Mouse (Mus musculus) layer of hippocampus, adult 9-10 months (tissue): Measurements from ENCODE around the gene Gm21663.
"Not testable (repeated sequence)": the region's sequence is repeated elsewhere in the genome, so short reads cannot be mapped to it uniquely, and the experiment has no call there.

ENCODE experiments used
- DNase-seq: peaks from one replicate; pipeline ENCODE4 v3.0.0; 2022; ENCODE audit warnings: low spot score

The Gm21663 gene

GRCm38 (mm10) chr5:25942281-25942680, at the start of gene Gm21663:
Gm21663 (minus strand) TSS chr5:25942381.
- DNase-seq: not testable (repeated sequence)

- not testable (repeated sequence) for DNase-seq
Measured at GRCm38 (mm10) chr5:25988550-25988949, 46.4 kb upstream of the Gm21663 start, which contains the start of gene Gm21698. Gm21698 (minus strand) TSS chr5:25988650.

GRCm38 (mm10) chr5:25972563-25972962, 30.4 kb upstream of the Gm21663 start, which contains the start of gene Gm21680:
Gm21680 (minus strand) TSS chr5:25972663.
- not testable (repeated sequence) for DNase-seq

GRCm38 (mm10) chr5:25957050-25957449, 14.9 kb upstream of the Gm21663 start:
- not testable (repeated sequence) for DNase-seq

GRCm38 (mm10) chr5:25956611-25957010, 14.4 kb upstream of the Gm21663 start:
- not testable (repeated sequence) for DNase-seq

GRCm38 (mm10) chr5:25954317-25954716, 12.1 kb upstream of the Gm21663 start, which contains the start of gene Gm21671:
Gm21671 (minus strand) TSS chr5:25954417.
- DNase-seq: not testable (repeated sequence)

- not testable (repeated sequence) for DNase-seq
Measured at GRCm38 (mm10) chr5:25945391-25945790, 3.2 kb upstream of the Gm21663 start.

- peak; percentile 13 for DNase-seq
Measured at GRCm38 (mm10) chr5:25891321-25891720, 50.9 kb downstream of the Gm21663 start.

- no peak for DNase-seq
Measured at GRCm38 (mm10) chr5:25889746-25890382, 52.3 kb downstream of the Gm21663 start.

GRCm38 (mm10) chr5:25886708-25887107, 55.5 kb downstream of the Gm21663 start:
- no peak for DNase-seq
